Mouse (Mus musculus) cerebellum, adult 11-12 months (tissue): ENCODE measurements around the gene Aqp7.
"Not testable (repeated sequence)": the region's sequence is repeated elsewhere in the genome, so short reads cannot be mapped to it uniquely, and the experiment has no call there.

Experiments
- DNase-seq: peaks from one replicate; pipeline ENCODE4 v3.0.0; 2022

Aqp7 gene

GRCm38 (mm10) chr4:41047524-41048271 lies at the start of gene Aqp7:
Gene Aqp7 (minus strand): TSS chr4:41048139.
- DNase-seq = no peak

GRCm38 (mm10) chr4:41097381-41097780 lies 49.4 kb upstream of the Aqp7 start:
- no peak for DNase-seq

DNA sequence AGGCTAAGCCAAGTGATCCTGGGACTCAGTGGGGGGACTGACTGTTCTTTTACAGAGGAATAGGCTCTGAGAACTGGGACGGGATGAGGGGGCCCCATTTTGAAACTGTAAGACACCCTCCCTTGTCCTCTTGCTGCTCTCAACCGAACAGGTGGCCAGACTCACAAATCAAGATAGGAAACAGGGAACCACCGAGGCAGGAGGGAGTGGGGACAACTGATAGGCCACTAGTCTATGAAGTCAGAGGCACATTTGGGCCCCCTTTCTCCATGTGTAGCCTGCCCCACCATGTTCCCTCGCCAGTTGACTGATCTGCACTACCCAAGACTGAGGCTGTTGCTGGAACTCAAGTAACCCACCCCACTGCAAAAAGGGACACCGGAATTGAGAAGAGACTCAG lies 48.9 kb upstream of the Aqp7 start:
- no peak for DNase-seq

DNA sequence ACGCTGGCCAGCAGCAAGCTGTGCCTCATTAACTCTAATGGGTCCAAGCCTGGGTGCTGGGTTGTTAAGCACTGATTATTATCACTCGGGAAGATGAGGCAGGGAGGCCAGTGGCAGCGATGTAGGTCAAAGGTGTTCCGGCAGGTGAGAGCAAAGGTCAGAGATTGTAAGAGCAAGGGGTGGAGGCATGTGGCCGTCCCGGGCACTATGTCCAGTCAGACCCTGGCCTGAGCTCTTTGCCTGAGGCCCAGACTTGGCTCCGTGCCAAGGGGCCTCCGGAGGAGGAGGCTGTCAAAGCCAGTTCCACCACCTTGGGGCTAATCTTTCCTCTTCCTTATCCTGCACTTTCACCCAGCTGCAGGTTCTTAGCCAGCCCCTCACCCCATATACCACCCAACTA lies 48.2 kb upstream of the Aqp7 start:
- DNase-seq = no peak

- DNase-seq = no peak
Measured at GRCm38 (mm10) chr4:41094361-41094760, 46.4 kb upstream of the Aqp7 start.

GRCm38 (mm10) chr4:41092958-41093357 lies 45.0 kb upstream of the Aqp7 start:
- no peak for DNase-seq

GRCm38 (mm10) chr4:41091391-41091790 lies 43.5 kb upstream of the Aqp7 start:
- no peak for DNase-seq

DNA sequence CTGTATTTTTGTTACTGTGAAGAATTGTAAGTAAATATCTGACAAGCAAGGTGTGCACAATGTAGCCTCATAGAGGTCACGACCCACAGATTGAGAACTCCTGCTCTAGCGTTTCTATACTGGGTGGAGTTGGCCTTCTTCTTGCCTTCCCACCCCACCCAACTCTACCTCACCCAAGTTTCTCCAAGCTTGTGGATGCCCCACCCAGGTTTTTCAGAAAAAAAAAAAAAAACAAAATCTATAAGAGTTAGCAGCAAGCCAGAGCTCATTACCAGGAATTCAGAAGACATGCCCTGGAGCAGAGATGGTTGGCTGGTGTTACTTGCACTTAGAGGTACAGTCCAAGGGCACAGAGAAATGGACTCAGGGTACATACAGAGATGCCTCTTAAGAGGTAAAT lies 41.8 kb upstream of the Aqp7 start:
- no peak for DNase-seq

GRCm38 (mm10) chr4:41089189-41089588 lies 41.2 kb upstream of the Aqp7 start:
- DNase-seq = no peak

GRCm38 (mm10) chr4:41087459-41088298 lies 39.7 kb upstream of the Aqp7 start:
- no peak for DNase-seq

DNA sequence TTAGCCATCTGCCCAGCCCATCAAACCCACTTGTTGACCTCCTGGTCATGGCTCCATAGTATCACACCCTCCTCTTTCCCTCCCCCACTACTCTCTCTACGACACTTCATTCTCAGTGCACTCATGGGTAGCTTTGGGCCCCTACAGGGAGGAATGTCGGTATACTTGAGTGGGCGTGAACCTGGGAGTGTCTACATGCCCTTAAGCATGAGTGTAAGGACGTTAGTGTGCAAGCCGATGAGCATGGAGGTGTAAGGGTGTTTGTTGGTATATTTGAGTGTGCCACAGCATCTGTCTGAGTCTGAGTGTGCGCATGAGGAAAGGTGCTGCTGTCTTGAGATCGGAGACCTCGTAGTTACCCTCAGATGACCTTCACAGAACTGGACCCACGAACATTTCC lies 39.0 kb upstream of the Aqp7 start:
- no peak for DNase-seq

GRCm38 (mm10) chr4:41084819-41085218 lies 36.9 kb upstream of the Aqp7 start:
- no peak for DNase-seq

DNA sequence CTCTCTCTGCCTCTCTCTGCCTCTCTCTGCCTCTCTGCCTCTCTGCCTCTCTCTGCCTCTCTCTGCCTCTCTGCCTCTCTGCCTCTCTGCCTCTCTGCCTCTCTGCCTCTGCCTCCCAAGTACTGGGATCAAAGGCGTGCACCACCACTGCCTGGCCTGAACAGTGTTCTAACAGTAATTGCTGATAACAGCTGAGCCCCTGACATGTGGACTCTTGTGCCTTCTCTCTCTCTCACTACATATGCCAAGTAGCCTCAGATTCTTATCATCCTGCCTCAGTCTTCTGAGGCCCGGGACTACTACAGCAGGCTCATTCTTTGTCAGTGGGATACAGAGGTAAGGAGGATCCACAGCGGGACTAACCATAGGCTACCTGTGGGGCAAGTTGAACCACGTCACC lies 34.9 kb upstream of the Aqp7 start:
- not testable (repeated sequence) for DNase-seq

DNA sequence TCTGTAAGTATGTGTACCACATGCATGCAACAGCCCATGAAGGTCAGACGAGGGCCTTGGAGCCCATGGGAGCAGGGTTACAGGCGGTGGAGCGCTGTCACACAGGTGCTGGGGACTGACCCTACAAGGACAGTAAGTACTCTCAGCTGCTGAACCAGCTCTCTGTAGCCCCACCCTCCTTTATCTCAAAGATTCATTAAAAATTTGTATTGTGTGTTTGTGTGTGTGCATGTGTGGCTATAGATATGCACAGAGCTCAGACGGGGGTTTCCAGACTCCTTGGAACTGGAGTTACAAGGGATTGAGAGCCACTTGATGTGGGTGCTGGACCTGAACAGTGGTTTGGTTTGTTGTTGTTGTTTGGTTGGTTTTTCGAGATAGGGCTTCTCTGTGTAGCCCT lies 33.8 kb upstream of the Aqp7 start:
- DNase-seq = no peak

GRCm38 (mm10) chr4:41078726-41079125 lies 30.8 kb upstream of the Aqp7 start:
- no peak for DNase-seq

- DNase-seq = no peak
Measured at GRCm38 (mm10) chr4:41074461-41074860, 26.5 kb upstream of the Aqp7 start.

DNA sequence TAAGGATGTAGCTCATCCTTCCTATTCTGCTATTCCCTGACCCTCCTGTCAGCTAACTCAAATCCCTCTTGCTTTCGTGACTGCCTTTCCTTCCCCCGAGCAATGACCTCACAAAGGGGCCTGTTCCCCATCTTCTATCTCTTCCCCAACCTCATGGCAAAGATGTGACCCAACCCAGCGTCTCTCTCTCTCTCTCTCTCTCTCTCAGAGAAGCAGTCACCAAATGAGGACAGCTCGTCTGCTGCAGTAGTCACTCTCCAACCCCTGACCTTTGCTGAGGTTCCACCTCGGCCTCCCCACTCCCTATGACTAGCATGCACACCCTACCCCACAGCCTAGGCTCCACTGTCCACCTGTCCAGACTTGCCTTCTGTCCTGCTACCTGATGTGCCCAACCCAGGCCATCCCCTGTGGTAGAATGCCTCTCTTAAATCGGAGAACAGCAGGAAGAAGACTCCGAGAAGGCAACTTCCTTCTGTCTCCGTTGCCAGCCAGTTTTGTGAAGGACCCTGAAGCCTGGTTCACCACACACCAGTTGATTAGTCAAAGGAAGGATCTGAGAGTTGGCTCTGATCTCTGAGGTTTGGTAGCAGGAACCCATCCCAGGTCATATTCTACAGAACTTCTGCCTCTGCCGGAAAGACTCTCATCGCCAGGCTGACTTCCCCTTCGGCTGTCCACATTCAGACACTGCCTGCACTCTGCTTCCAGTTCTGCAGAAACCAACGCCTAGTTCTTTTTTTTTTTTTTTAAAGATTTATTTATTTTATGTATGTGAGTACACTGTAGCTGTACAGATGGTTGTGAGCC lies 25.3 kb upstream of the Aqp7 start:
- DNase-seq = no peak

GRCm38 (mm10) chr4:41071500-41072429 lies 23.8 kb upstream of the Aqp7 start:
- peak; percentile 41 for DNase-seq

DNA sequence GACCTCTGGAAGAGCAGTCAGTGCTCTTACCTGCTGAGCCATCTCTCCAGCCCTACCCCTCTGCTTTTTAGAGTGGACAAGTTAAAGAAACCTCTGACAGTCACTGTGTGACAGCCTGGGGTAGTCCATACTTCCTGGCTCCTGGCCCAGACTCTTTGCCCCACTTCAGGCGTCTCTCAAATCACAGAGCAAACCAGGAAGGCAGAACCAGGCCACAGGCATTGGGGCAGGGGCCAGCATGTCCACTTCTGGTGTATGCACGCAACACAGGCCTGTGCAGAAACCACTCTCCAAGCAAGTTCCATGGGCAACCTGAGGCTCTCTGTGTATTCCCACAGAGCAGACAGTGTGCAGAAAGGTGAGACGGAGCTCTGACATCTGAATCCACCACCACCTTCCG lies 17.3 kb upstream of the Aqp7 start:
- no peak for DNase-seq

- no peak for DNase-seq
Measured at GRCm38 (mm10) chr4:41063894-41064673, 16.1 kb upstream of the Aqp7 start.

- DNase-seq = no peak
Measured at GRCm38 (mm10) chr4:41063351-41063750, 15.4 kb upstream of the Aqp7 start.
